Mouse (Mus musculus) hindbrain, embryonic 13.5 days (tissue): Measurements from ENCODE around the gene Gsap. TPM values are rescaled to one million over a fixed set of nuclear protein-coding genes. Genes with fewer than 3 reads are reported as not detected.

Experiments used
- polyA plus RNA-seq: library from polyadenylated mRNA; unstranded; fragments of >200 nt; fragmentation: Nextera tagmentation; extraction: Ambion mirVana; gene quantifications from 2 replicates; pipeline ENCODE4 v1.2.1, GENCODE M21; 2015

Gsap gene
- polyA plus RNA-seq, 1 experiment from 2014 or later: 9.9 TPM

Other genes starting within 250 kb of the Gsap start
- 4.8 and 5.3 TPM in 2 replicates for gene Rsbn1l, start 229.9 kb upstream of the Gsap start, polyA plus RNA-seq
- 27.5 and 27.6 TPM in 2 replicates for gene Ptpn12, start 130.3 kb upstream of the Gsap start, polyA plus RNA-seq
- 4.4 and 4.6 TPM in 2 replicates for gene Fgl2, start 186.4 kb downstream of the Gsap start, polyA plus RNA-seq
- gene Ccdc146, start 238.4 kb downstream of the Gsap start, polyA plus RNA-seq: 0.76 and 1.7 TPM in 2 replicates
- 6.1 and 6.2 TPM in 2 replicates for gene Fam185a, start 238.7 kb downstream of the Gsap start, polyA plus RNA-seq